Mouse (Mus musculus) embryonic facial prominence, embryonic 13.5 days (tissue): ENCODE measurements around the gene Crocc2. TPM values are rescaled to one million over a fixed set of nuclear protein-coding genes. Genes with fewer than 3 reads are reported as not detected.

Experiments used
- ATAC-seq: fragments of 200-750 bp; cut with Nextera tagmentation; 2 replicates; pipeline ENCODE4 v1.8.0; 2017; ENCODE audit warnings: low read depth; ENCODE audit not compliant: insufficient number of reproducible peaks, insufficient read depth, low FRiP score, low TSS enrichment
- H3K27ac ChIP-seq: fragments of 300-500 bp; sonication (generic); 2 replicates; pipeline ENCODE4 v1.5.1; 2015; ENCODE audit warnings: moderate library complexity, mild to moderate bottlenecking, inconsistent platforms
- H3K27me3 ChIP-seq: fragments of 300-500 bp; sonication (generic); 2 replicates; pipeline ENCODE4 v1.6.1; 2015; ENCODE audit warnings: mild to moderate bottlenecking, inconsistent platforms
- H3K36me3 ChIP-seq: fragments of 300-500 bp; sonication (generic); 2 replicates; pipeline ENCODE4 v1.6.1; 2015; ENCODE audit warnings: mild to moderate bottlenecking, inconsistent platforms
- H3K4me1 ChIP-seq: fragments of 300-500 bp; sonication (generic); 2 replicates; pipeline ENCODE4 v1.6.1; 2015; ENCODE audit warnings: inconsistent platforms
- H3K4me2 ChIP-seq: fragments of 300-500 bp; sonication (generic); 2 replicates; pipeline ENCODE4 v1.6.1; 2015; ENCODE audit warnings: moderate library complexity, mild to moderate bottlenecking, inconsistent platforms
- H3K4me3 ChIP-seq: fragments of 300-500 bp; sonication (generic); 2 replicates; pipeline ENCODE4 v1.5.1; 2015; ENCODE audit warnings: mild to moderate bottlenecking, inconsistent platforms
- H3K9ac ChIP-seq: fragments of 300-500 bp; sonication (generic); 2 replicates; pipeline ENCODE4 v1.6.1; 2015; ENCODE audit warnings: mild to moderate bottlenecking, inconsistent platforms
- H3K9me3 ChIP-seq: fragments of 300-500 bp; sonication (generic); 2 replicates; pipeline ENCODE4 v1.6.1; 2016; ENCODE audit warnings: inconsistent platforms
- WGBS: fragments of 180-500 bp; shearing (Covaris S2); methylation state at CpG from one replicate; pipeline ENCODE4 v1.1.7; 2015; ENCODE audit warnings: mixed read lengths; 5-methylcytosine and 5-hydroxymethylcytosine counted together
- polyA plus RNA-seq: library from polyadenylated mRNA; unstranded; fragments of >200 nt; fragmentation: Nextera tagmentation; extraction: Ambion mirVana; gene quantifications from 2 replicates; pipeline ENCODE4 v1.2.1, GENCODE M21; 2015

Crocc2 gene
- polyA plus RNA-seq, 1 experiment from 2014 or later = 0.08 TPM

DNA sequence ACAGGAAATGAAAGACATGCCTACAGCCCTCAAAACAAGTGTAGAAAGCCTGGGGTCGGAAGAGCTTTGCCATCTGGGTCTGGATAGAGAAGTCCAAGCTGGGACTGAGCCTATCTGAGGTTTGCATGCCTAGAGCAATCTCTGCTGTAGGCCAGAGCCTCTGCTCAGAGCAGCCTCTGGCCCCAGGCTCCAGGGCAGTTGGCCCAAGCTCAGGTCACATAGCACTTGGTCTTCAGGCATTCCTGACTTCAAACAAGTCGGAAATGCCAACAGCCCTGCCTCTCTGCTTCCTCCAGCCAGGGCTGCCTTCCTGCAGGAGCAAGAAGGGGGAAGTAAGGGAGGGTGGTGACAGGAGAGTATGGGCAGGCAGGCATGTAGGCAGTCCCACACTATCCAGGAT lies 77.4 kb downstream of the Crocc2 start:
- H3K9ac ChIP-seq = no peak overlapping the region
- H3K36me3 ChIP-seq = 0 out of 2 replicates have a peak, but pooled peaks cover 4% of the 10 kb centered on the region
- no peak for ATAC-seq
- H3K27me3 ChIP-seq = no peaks in the 10 kb centered on the region
- H3K9me3 ChIP-seq = no peaks in the 10 kb centered on the region
- no peak overlapping the region for H3K4me2 ChIP-seq
- no peak overlapping the region for H3K27ac ChIP-seq
- H3K4me1 ChIP-seq = peaks cover 4% of the 10 kb centered on the region; the same call in 1 of the 2 replicates
- H3K4me3 ChIP-seq = no peak overlapping the region
- 37% methylated on average over 2 of the region's 2 CpGs for WGBS

DNA sequence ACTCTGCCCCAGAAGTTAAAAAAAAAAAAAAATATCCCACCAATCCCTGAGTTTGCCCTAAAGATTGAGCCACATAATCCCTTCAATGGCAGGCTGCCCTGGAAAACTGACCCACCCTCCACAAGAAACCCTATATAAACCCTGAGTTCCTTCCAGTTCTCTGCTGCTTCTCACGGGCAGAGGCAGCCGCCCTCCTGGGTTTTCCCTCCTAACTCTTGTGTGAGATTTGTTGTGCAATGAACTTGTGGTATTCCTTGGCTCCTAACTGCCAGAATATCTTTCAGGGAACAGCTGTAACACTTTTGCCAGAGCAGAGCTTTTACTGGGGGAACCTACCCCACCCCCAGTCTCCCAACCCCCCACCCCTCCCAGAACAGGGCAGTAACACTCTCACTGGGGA lies 84.1 kb downstream of the Crocc2 start:
- ATAC-seq = no peak

DNA sequence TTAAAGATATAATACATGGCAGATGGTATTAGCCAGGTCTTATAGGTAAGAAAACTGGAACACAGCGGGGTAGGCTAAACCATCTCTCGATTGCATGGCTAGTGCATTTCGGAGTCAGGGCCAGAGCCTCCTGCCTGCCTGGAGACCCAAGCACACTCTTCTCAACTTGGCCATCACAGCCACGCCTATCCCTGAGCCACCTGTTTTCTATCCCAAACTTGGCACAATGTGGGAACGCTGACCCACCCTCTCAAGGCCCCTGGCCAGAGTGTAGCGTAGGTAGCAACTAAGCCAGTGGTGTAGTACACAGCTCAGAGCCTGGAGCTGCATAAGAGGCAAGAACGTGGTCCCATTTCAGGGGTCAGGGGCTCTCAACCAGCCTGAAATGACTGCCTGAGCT lies 87.2 kb downstream of the Crocc2 start:
- Histone ChIP-seq H3K9ac (no peak overlapping the region), H3K4me2 (no peak overlapping the region), H3K27ac (no peak overlapping the region), H3K4me1 (peaks cover 22% of the 10 kb centered on the region), H3K36me3 (0 out of 2 replicates have a peak, but pooled peaks cover 6% of the 10 kb centered on the region), H3K4me3 (no peak overlapping the region), H3K9me3 (no peaks in the 10 kb centered on the region), H3K27me3 (no peaks in the 10 kb centered on the region)
- no peak for ATAC-seq
- WGBS = 94% methylated on average over 7 of the region's 7 CpGs

More for the DNA sequence above, 84.1 kb downstream of the Crocc2 start:
- Histone ChIP-seq H3K9ac (no peak overlapping the region), H3K27me3 (no peaks in the 10 kb centered on the region), H3K36me3 (no peaks in the 10 kb centered on the region), H3K4me1 (peaks cover 22% of the 10 kb centered on the region), H3K9me3 (no peaks in the 10 kb centered on the region), H3K27ac (no peak overlapping the region), H3K4me2 (no peak overlapping the region), H3K4me3 (no peak overlapping the region)
- 34% methylated on average over 2 of the region's 2 CpGs for whole genome bisulfite sequencing

DNA sequence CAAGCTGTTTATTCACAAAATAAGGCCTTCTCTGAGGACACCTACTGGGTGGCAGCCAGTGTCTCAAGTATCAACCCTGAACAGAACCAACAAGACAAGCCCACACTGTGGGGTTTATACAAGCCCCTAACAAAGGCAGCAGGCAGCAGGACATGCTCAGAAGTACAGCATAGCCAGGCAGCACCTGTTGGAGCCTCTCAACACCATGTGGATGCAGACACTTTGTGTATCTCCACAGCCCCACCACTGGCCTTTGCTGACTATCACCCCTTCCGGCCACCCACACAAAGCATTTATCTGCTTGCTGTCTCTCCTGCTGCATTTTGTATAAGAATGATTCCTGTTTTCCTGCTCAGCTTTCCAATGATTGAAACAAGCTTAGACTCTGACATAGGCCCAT lies 89.0 kb downstream of the Crocc2 start:
- Histone ChIP-seq H3K4me3 (no peak overlapping the region), H3K9me3 (no peaks in the 10 kb centered on the region), H3K36me3 (0 out of 2 replicates have a peak, but pooled peaks cover 6% of the 10 kb centered on the region), H3K9ac (no peak overlapping the region), H3K27me3 (no peaks in the 10 kb centered on the region), H3K27ac (no peak overlapping the region), H3K4me2 (no peak overlapping the region), H3K4me1 (peaks cover 14% of the 10 kb centered on the region)
- 88% methylated on average over 1 of the region's 1 CpGs for WGBS
- no peak for ATAC-seq

DNA sequence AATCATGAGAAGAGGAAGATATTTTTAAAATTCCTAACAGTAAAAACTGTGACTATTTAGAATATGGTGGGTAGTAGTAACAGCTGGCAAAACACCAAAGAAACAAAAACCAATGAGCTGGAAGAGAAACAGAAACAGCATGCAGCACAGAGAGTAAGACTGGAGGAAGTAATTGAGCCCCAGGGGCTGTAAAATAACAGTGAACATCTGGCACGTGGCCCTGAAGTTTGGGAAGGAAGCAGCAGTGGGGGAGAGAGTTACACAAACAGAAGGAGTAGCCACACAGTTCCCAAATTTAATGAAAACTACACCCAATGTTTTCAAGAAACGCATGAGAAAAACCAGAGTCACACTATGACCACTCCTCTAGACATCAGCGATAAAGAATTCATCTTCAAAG lies 98.7 kb downstream of the Crocc2 start:
- H3K27ac ChIP-seq = no peak overlapping the region
- peaks cover 4% of the 10 kb centered on the region; the same call in 1 of the 2 replicates for H3K4me1 ChIP-seq
- H3K4me2 ChIP-seq = no peak overlapping the region
- no peaks in the 10 kb centered on the region for H3K27me3 ChIP-seq
- no peaks in the 10 kb centered on the region for H3K9me3 ChIP-seq
- no peak overlapping the region for H3K9ac ChIP-seq
- no peak overlapping the region for H3K4me3 ChIP-seq
- ATAC-seq = no peak
- no peaks in the 10 kb centered on the region for H3K36me3 ChIP-seq
- 38% methylated on average over 3 of the region's 3 CpGs for WGBS

DNA sequence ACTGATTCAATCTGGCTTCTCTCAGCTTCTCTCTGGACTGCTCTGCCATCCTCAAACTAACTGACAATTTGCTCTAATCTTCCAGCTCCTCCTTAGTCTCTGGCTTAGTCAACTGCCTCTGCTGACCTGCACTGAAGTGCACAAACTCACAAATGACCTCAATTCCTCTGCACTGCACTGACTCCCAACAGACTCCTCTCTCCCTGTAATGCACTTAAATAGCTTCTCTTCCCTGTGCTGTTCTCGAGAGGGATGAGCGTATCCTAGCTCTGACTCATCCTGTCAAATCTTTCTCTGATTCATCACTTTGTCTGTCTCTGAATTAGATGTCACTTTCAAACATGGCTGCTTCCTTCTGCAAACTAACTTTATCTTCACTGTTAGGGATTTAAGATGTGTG lies 99.7 kb downstream of the Crocc2 start:
- Histone ChIP-seq H3K36me3 (no peaks in the 10 kb centered on the region), H3K4me1 (peaks cover 4% of the 10 kb centered on the region; the same call in 1 of the 2 replicates), H3K4me2 (no peak overlapping the region), H3K9ac (no peak overlapping the region), H3K9me3 (no peaks in the 10 kb centered on the region), H3K27me3 (no peaks in the 10 kb centered on the region), H3K4me3 (no peak overlapping the region), H3K27ac (no peak overlapping the region)
- no peak for ATAC-seq
- 87% methylated on average over 2 of the region's 2 CpGs for WGBS

DNA sequence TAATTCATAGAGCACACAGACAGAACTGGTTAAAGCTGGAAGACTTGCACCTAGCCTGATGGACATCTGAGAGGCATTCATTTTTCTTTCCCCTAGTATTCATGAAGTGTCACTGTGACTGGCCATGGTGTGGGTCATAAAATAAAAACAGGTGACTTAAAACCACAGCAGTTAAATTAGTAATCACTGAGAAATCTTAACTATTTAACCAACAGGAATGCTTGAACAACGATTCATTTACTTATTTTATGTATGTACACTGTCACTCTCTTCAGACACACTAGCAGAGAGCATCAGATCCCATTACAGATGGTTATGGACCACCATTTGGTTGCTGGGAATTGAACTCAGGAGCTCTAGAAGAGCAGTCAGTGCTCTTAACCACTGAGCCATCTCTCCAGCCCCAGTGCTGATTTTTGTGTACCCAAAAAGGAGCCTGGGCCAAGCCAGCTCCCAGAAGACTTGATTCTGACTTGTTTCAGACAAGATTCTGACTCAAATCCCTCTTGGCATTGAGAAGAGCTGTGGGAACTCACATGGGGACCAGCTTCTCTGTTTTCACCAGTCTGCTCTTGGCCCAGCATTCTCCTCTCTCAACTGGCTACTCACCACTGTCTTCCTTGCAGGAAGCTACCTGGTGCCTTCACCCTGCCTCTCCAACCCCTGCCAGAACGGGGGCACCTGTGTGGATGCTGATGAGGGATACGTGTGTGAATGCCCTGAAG lies 102.2 kb downstream of the Crocc2 start:
- no peak for ATAC-seq
- Histone ChIP-seq H3K9me3 (no peaks in the 10 kb centered on the region), H3K9ac (no peak overlapping the region), H3K36me3 (peaks cover 19% of the 10 kb centered on the region), H3K27me3 (no peaks in the 10 kb centered on the region), H3K4me1 (peaks cover 4% of the 10 kb centered on the region; the same call in 1 of the 2 replicates), H3K27ac (no peak overlapping the region), H3K4me2 (no peak overlapping the region), H3K4me3 (no peak overlapping the region)
- 63% methylated on average over 3 of the region's 3 CpGs for WGBS

DNA sequence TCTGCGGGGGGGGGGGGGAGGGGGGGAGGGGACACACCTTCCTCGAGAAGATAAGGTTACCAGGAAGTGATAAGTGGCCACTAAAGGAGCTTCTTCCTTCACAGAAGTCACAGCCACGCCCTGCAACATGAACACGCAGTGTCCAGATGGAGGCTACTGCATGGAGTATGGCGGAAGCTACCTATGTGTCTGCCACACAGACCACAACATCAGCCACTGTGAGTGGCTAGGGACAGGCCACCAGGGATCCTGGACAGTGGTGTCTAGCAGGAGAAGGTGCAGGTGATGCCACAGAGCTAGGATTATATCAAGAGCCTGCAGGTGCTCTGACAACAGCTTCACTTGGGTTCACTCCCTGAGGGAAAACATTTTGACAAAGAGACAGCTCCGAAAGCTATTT lies 103.2 kb downstream of the Crocc2 start:
- Histone ChIP-seq H3K4me2 (no peak overlapping the region), H3K9me3 (no peaks in the 10 kb centered on the region), H3K9ac (no peak overlapping the region), H3K27ac (no peak overlapping the region), H3K36me3 (peaks cover 22% of the 10 kb centered on the region), H3K27me3 (no peaks in the 10 kb centered on the region), H3K4me1 (peaks cover 4% of the 10 kb centered on the region; the same call in 1 of the 2 replicates), H3K4me3 (no peak overlapping the region)
- ATAC-seq = no peak
- WGBS = 67% methylated on average over 6 of the region's 6 CpGs

DNA sequence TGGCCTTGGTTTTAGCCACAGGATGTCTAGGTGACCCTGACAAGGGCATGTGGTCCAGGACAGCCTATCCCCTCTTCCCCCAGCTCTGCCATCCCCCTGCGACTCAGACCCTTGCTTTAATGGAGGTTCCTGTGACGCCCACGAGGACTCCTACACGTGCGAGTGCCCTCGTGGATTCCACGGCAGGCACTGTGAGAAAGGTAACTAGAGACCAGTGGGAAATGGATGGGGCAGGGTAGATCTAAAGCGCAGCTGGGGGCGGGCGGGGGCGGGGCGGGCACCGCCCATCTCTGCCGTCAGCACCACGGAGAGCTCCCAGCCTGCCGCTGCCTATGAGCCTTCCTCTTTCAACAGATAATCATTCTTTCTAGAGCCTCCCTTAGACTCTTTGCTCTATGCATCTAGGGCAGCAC lies 103.9 kb downstream of the Crocc2 start:
- H3K36me3 ChIP-seq = peaks cover 22% of the 10 kb centered on the region
- H3K9ac ChIP-seq = no peak overlapping the region
- no peaks in the 10 kb centered on the region for H3K27me3 ChIP-seq
- no peak overlapping the region for H3K4me3 ChIP-seq
- no peak for ATAC-seq
- 2% methylated on average over 16 of the region's 16 CpGs for WGBS
- no peak overlapping the region for H3K27ac ChIP-seq
- no peak overlapping the region for H3K4me2 ChIP-seq
- peaks cover under 1% of the 10 kb centered on the region; the same call in 1 of the 2 replicates for H3K4me1 ChIP-seq
- H3K9me3 ChIP-seq = no peaks in the 10 kb centered on the region

DNA sequence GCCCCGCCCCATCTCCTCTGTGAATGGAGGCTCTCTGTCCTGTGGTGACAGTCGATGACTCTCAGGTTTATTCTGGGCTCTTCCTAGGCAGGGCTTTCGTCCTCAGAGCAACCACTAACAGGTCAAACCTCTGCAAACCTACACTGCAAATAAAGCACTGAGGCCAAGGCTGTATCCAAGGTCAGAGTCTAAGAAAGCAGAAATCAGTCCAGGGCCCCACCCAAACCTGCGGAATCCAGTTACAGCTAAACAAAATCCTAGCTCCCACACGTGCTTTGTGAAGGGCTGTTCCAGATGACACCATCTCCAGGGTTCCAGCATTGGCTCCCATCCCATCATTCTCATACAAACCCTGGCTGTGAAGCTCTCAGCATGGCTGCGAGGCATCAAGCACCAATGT lies 107.0 kb downstream of the Crocc2 start:
- H3K4me3 ChIP-seq = no peak overlapping the region
- H3K9me3 ChIP-seq = no peaks in the 10 kb centered on the region
- H3K27me3 ChIP-seq = no peaks in the 10 kb centered on the region
- WGBS = 79% methylated on average over 6 of the region's 6 CpGs
- H3K4me2 ChIP-seq = no peak overlapping the region
- no peaks in the 10 kb centered on the region for H3K4me1 ChIP-seq
- peaks cover 22% of the 10 kb centered on the region for H3K36me3 ChIP-seq
- H3K9ac ChIP-seq = no peak overlapping the region
- H3K27ac ChIP-seq = no peak overlapping the region
- no peak for ATAC-seq

DNA sequence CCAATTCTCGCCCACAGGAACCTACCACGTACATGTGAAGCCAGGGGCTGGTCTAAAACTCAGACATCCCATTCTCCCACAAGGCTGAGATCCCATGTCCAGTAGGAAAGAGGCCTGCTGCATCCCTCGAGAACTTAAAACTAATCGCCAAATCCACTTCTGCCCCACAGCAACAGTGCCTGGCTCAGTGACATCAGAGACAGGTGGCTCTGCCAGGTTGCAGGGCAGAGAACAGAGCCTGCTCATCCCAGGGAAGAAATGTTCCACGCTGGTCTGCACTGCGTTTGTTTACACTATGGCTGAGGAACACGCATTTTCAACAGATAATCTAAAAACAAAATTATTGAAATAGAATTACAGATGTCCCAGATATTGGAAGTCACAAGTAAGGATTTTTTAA lies 108.5 kb downstream of the Crocc2 start:
- no peak for ATAC-seq
- Histone ChIP-seq H3K4me3 (no peak overlapping the region), H3K9ac (no peak overlapping the region), H3K27ac (no peak overlapping the region), H3K4me1 (no peaks in the 10 kb centered on the region), H3K4me2 (no peak overlapping the region), H3K36me3 (peaks cover 22% of the 10 kb centered on the region), H3K9me3 (no peaks in the 10 kb centered on the region), H3K27me3 (no peaks in the 10 kb centered on the region)
- 77% methylated on average over 7 of the region's 7 CpGs for WGBS
